ENCODE assay signal across 16 mouse cellular contexts in the genomic region with DNA sequence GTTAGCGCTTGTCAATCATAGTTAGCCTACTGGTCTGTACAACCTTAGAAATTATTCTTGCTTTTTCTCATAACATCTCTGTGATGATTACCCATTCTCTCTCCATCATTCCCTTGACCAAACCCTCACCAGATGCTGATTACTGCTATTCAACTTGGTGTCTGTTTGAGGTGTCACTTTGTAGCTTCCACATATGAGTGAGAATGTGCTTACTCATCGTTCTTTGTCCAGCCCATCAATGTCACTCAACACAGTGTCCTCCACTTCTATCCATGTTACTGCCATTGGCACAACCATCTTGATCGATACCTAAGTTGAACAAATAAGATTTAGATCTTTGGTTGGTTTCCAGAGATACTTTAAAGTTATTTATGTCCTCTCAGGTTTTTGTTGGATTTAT.
"Had no signal": no experiment of that assay in that cellular context is flagged by ENCODE, and none has a peak within 500 bp of the region (broad histone marks: within the 10 kb centered on the region; RNA-seq: fewer than 3 reads in every experiment).

No protein-coding gene starts in this region.

- H3K27ac ChIP-seq: neural tube, embryonic 13.5 days; neural tube, embryonic 15.5 days; stomach, embryonic 15.5 days; stomach, postnatal 0 days had no signal

- H3K9me3 ChIP-seq: neural tube, embryonic 13.5 days; neural tube, embryonic 15.5 days; stomach, embryonic 15.5 days had no signal

- H3K4me3 ChIP-seq: neural tube, embryonic 13.5 days; neural tube, embryonic 15.5 days; stomach, embryonic 15.5 days had no signal

- H3K4me2 ChIP-seq: neural tube, embryonic 13.5 days; neural tube, embryonic 15.5 days; stomach, embryonic 15.5 days had no signal

- H3K27me3 ChIP-seq: neural tube, embryonic 13.5 days; neural tube, embryonic 15.5 days; stomach, embryonic 15.5 days had no signal

- DNase-seq: retina, postnatal 1 day; right cerebral cortex, adult 18-20 months; right cerebral cortex, postnatal 14 days; right cerebral cortex, postnatal 25 days; right cerebral cortex, postnatal 4 days; spleen, adult 18-20 months; thymus, adult 18-20 months; thymus, adult 2 months; thymus, postnatal 14 days; thymus, postnatal 25 days; thymus, postnatal 36 days; thymus, postnatal 4 days had no signal

- H3K36me3 ChIP-seq: neural tube, embryonic 13.5 days; neural tube, embryonic 15.5 days; stomach, embryonic 15.5 days had no signal

- H3K4me1 ChIP-seq: neural tube, embryonic 13.5 days; neural tube, embryonic 15.5 days; stomach, embryonic 15.5 days had no signal

- H3K9ac ChIP-seq: neural tube, embryonic 13.5 days; neural tube, embryonic 15.5 days; stomach, embryonic 15.5 days had no signal
